Mouse (Mus musculus) olfactory bulb, adult 2 months (tissue): ENCODE measurements around the gene Itpkb. TPM values are rescaled to one million over a fixed set of nuclear protein-coding genes. Genes with fewer than 3 reads are reported as not detected.
"Not testable (repeated sequence)": the region's sequence is repeated elsewhere in the genome, so short reads cannot be mapped to it uniquely, and the experiment has no call there.

Experiments
- H3K27ac ChIP-seq: fragments of 200-500 bp; 2 replicates; pipeline ENCODE4 v1.5.1; 2012; ENCODE audit warnings: low read depth, low read length; ENCODE audit not compliant: insufficient read depth
- H3K4me1 ChIP-seq: fragments of 200-500 bp; 2 replicates; pipeline ENCODE4 v1.6.1; 2012; ENCODE audit warnings: low read length; ENCODE audit not compliant: control insufficient read depth, insufficient read depth
- H3K4me3 ChIP-seq: fragments of 200-500 bp; 2 replicates; pipeline ENCODE4 v1.5.1; 2012; ENCODE audit warnings: mild to moderate bottlenecking, low read depth, low read length, moderate library complexity; ENCODE audit not compliant: insufficient read depth
- CTCF ChIP-seq: fragments of 200-500 bp; IDR thresholded peaks from 2 replicates; pipeline ENCODE4 v1.5.1; 2012; ENCODE audit warnings: low read depth, mild to moderate bottlenecking, low read length, moderate library complexity; ENCODE audit not compliant: insufficient read depth
- POLR2A ChIP-seq: fragments of 200-500 bp; IDR thresholded peaks from 2 replicates; pipeline ENCODE4 v1.6.1; 2012; ENCODE audit warnings: mild to moderate bottlenecking, low read depth, low read length, moderate library complexity; ENCODE audit not compliant: insufficient read depth
- WGBS: fragments of 180-500 bp; shearing (Covaris S2); methylation state at CpG from one replicate; pipeline ENCODE4 v1.1.7; 2018; 5-methylcytosine and 5-hydroxymethylcytosine counted together
- polyA plus RNA-seq: library from polyadenylated mRNA; stranded (reverse); fragments of >200 nt; gene quantifications from 2 replicates; pipeline ENCODE4 v1.2.4, GENCODE M21; 2012; ENCODE audit warnings: low replicate concordance; ENCODE audit not compliant: missing spikeins, insufficient read depth, insufficient read length

The Itpkb gene
- polyA plus RNA-seq, 1 experiment = 86.9 TPM

- Histone ChIP-seq H3K27ac (no peak overlapping the region), H3K4me3 (no peak overlapping the region), H3K4me1 (peaks cover 27% of the 10 kb centered on the region)
- WGBS = 73% methylated on average over 7 of the region's 7 CpGs
- TF ChIP-seq POLR2A (no peak), CTCF (no peak)
Measured at GRCm38 (mm10) chr1:180368112-180368511, 37.8 kb downstream of the Itpkb start.

DNA sequence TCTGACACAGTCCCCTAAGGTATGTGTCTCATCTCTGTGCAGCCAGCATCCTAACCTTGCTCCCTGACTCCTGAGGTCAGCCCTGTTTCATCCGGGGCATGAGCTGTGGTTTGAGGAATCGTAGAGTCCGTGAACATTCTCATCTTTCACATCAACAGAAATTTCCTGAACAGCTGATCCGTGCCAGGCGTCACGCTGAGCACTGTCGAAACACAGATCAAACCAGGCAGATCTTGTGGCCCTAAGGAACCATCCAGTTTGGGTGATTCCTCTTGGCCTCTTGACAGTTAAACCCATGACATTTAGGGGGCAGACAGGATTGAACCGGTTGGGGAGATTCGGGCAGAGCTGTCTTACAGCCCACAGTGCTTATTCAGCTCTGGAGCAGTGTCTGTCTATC, 38.4 kb downstream of the Itpkb start:
- Histone ChIP-seq H3K4me1 (peaks cover 27% of the 10 kb centered on the region), H3K27ac (no peak overlapping the region), H3K4me3 (no peak overlapping the region)
- WGBS = 76% methylated on average over 9 of the region's 9 CpGs
- TF ChIP-seq CTCF = no peak
- no peak for TF ChIP-seq POLR2A

DNA sequence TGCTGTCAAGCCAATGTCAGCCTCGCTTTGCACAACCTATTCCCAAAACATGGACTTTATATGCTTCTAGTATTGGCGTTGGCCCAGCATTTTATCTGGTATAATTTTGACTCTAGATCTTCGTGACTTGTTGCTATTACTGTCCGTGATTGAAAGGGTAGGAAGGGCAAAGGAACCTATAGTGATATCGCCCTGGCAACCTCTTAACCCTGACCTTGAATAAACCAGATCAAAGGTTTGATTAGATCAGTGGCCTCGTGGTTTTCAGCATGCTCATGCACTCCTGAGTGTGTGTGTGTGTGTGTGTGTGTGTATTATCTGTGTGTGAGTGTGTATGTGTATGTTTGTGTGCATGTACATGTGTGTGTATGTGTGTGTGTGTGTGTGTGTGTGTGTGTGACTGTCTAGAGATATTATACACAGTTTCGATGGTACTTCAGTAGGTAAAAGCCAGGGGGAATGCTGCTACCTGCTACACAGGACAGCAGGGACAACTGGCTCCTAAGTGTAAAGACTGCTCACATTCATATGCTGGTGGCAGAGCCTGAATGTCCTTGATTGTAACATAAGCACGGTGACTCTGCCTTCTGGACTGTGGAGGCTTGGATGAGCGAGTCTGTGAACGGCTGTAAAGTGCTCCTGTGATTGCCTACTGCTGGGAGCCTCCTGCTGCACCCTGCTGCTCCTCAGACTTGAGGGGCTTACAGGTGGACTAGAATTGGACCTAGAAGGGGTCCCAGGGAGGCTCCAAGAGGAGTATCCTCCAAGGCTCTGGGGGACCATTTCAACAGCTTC, 40.8 kb downstream of the Itpkb start:
- TF ChIP-seq POLR2A (no peak), CTCF (no peak)
- Histone ChIP-seq H3K4me3 (no peak overlapping the region), H3K27ac (no peak overlapping the region), H3K4me1 (peaks cover 22% of the 10 kb centered on the region)
- WGBS = 78% methylated on average over 10 of the region's 10 CpGs

DNA sequence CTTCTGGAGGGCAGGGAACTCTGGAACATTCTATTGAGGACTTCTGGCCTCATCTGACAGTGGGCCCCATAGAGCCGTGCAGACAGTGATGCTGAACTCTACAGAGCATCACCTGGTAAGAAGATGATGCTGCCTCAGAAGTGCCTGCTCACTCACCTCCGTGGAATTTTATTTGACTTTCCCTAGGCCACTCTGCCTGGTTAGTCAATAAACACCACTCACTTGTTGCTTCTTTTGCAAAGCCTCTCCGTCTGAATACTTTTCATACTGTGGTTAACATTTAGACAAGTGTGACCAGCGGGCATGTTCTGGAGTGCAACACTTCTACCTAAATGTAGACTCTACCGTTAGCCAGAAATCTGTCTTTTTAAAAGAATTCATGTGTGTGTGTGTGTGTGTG, 42.0 kb downstream of the Itpkb start:
- H3K27ac ChIP-seq, H3K4me3 ChIP-seq: not testable (repeated sequence)
- WGBS = 91% methylated on average over 5 of the region's 5 CpGs
- H3K4me1 ChIP-seq = peaks cover 16% of the 10 kb centered on the region

- no peak overlapping the region for H3K4me3 ChIP-seq
- TF ChIP-seq POLR2A = no peak
- TF ChIP-seq CTCF = no peak
- H3K4me1 ChIP-seq = 0 out of 2 replicates have a peak, but pooled peaks cover 2% of the 10 kb centered on the region
- no peak overlapping the region for H3K27ac ChIP-seq
- WGBS = 92% methylated on average over 7 of the region's 7 CpGs
Measured at GRCm38 (mm10) chr1:180376598-180376997, 46.3 kb downstream of the Itpkb start.

GRCm38 (mm10) chr1:180379559-180379958, 49.3 kb downstream of the Itpkb start:
- TF ChIP-seq POLR2A (no peak), CTCF (no peak)
- no peak overlapping the region for H3K27ac ChIP-seq
- H3K4me1 ChIP-seq = peaks cover 11% of the 10 kb centered on the region; the same call in 1 of the 2 replicates
- WGBS = 87% methylated on average over 3 of the region's 3 CpGs
- H3K4me3 ChIP-seq = no peak overlapping the region

- no peak overlapping the region for H3K4me3 ChIP-seq
- peaks cover 12% of the 10 kb centered on the region; the same call in 1 of the 2 replicates for H3K4me1 ChIP-seq
- TF ChIP-seq CTCF = no peak
- TF ChIP-seq POLR2A = no peak
- 43% methylated on average over 8 of the region's 8 CpGs for WGBS
- no peak overlapping the region for H3K27ac ChIP-seq
Measured at GRCm38 (mm10) chr1:180382358-180382757, 52.1 kb downstream of the Itpkb start.

DNA sequence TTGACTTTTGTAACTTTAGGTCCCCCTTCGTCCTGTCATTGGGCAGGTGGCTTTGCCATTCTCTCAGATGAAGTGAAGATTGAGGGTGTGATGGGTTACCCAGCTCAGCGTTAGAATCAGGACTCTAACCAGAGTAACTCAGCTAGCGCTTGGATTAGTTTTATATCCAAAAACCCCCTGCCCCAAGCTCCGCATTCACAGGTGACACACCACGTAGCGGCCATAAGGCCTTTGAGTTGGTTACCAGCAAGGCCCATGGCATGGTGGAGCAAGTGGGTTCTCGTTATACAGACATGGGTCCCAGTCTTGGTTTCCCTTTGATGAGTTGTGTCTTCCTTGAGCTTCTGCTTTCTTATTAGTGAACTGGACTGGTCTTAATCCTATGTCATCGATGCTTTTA, 53.6 kb downstream of the Itpkb start:
- no peak overlapping the region for H3K4me3 ChIP-seq
- TF ChIP-seq CTCF = no peak
- TF ChIP-seq POLR2A = no peak
- WGBS = 96% methylated on average over 8 of the region's 8 CpGs
- peaks cover 12% of the 10 kb centered on the region for H3K4me1 ChIP-seq
- H3K27ac ChIP-seq = no peak overlapping the region

GRCm38 (mm10) chr1:180384486-180384885, 54.2 kb downstream of the Itpkb start:
- Histone ChIP-seq H3K27ac (no peak overlapping the region), H3K4me3 (no peak overlapping the region), H3K4me1 (peaks cover 12% of the 10 kb centered on the region)
- TF ChIP-seq POLR2A (no peak), CTCF (no peak)
- 49% methylated on average over 10 of the region's 10 CpGs for whole genome bisulfite sequencing
